Mouse (Mus musculus): ENCODE data around the gene Hsf2bp. TPM values are rescaled to one million over a fixed set of nuclear protein-coding genes. Genes with fewer than 3 reads are reported as not detected.

Gene Hsf2bp
- total RNA-seq (2022), result 1 to 10 TPM in 3 of 4 experiments, under 1 TPM in 1; 0.94 to 1.9 (median 1.1) TPM

DNA sequence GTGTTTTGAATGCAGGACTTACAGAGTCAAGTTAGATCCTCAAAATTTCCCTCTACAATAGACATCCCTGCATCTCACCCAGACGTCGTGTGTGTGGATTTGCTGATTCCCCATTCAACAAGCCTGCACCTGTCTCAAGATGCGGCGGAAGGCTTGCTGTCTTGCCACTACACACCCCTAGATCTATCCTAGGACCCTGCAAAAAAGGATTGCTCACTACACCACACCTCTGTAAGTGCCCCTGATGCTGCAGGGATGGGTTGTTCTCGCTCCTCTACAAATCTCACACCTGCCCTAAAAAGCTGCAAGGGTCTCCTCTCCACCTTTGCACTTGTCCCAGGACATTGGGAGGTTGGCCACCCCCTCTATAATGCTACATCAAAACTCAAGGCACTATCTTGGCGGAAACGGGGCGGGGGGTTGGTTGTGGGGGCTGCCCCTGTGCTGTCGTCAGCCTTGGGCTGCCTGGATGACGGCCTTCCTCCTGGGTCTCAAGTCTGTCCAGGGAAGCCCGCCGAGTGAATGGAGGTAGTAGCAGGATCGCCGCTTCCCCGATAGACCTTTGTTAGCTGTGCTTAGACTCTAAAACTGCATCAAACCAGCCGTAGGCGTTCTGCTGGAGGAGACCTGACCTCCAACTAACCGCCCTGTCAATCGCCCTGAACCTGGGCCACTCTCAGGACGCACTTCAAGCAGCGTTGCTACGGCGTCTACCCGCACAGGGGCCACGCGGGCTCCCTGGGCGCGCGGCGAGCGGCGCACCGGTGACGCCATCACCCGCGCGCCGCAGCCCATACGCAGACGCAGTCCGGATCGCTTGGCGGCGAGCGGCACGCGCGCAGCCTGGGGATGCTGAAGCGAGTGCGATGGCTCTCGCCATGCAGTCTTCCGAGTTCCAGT lies at the start of gene Hsf2bp, which contains the start of gene Rrp1b:
Hsf2bp (minus strand) TSS at position 741 of the 900 bp plus-strand sequence.
Rrp1b (plus strand) TSS at position 492 of the 900 bp plus-strand sequence.
- peak; percentile 54 for DNase-seq (ENCODE audit: low spot score in 2 of 2)

DNA sequence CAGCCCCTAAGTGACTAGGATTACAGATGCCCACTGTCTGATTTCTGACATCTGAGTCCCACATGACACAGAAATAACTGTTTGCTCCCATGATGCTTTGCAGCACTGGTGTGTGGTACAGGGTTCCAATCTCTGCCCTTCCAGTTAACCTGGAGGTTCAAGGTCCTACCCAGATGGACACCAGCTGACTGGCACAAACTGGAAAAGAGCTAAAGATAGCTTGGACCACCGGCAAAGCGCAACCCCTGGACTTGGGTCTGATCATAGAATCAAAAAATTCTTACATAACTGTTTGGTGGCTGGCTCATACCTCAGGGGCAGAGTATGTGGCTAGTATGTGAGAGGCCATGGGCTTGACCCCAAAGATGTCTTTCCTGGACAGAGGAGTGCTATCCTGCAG lies 47.2 kb upstream of the Hsf2bp start:
- DNase-seq (ENCODE audit: low spot score in 2 of 2), result no peak

DNA sequence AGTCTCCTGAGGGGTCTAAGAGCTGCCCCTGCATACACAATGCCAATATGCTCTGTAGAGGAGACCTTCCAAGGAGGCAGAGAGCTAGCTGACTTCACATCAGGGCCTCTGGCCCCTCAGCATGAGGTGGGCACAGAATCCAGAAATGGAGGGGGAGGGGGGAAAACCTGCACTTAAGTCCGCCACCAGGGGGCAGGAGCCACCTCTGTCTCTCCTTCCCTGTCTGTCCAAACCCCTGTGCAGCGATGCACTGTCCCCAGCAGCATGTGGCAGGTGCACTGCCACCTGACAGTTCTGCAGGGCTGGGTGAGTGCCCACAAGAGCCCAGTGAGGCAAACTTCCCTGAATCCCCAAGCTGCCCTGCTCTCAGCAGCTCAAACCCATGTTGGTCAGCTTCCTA lies 39.0 kb upstream of the Hsf2bp start:
- no peak for DNase-seq (ENCODE audit: low spot score in 2 of 2)

DNA sequence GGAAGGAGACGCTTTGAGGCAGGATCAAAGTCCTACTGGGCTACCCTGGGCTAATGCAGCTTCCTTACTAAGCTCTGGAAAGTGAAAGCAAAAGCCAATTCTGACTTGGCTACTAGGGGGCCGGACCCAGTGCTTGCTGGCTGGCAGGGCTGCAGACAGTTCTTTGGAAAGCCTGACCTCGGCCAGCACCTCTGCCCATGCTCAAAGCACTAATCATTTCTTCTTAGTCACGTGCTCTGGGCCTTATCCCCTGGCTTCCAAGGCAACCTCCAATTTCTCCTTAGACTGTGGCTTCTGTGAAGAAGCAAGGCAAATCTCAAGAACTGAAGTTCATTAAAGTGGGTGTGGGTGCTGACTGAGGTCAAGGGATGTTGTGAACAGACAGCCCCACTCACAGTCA lies 38.5 kb upstream of the Hsf2bp start:
- DNase-seq (ENCODE audit: low spot score in 2 of 2), result no peak

DNA sequence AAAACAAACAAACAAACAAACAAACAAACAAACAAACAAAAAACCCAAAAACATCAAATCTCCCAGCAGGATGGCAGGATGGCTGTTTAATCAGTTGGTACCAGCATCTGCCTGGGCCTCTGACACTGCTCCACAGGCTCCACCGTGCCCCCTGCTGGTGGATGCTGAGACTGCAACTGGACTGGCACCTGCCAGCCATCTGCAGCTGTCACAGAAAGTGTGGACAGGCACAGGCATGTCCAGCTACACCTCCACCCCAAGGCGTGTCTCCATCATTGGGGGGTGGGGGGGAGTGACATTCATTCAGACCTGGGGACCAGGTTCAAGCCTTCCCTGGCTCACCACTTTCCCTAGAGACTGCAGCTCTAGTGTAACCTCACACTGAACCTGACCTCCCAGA lies 37.2 kb upstream of the Hsf2bp start:
- peak; percentile 52 to 86 for DNase-seq (ENCODE audit: low spot score in 2 of 2)

DNA sequence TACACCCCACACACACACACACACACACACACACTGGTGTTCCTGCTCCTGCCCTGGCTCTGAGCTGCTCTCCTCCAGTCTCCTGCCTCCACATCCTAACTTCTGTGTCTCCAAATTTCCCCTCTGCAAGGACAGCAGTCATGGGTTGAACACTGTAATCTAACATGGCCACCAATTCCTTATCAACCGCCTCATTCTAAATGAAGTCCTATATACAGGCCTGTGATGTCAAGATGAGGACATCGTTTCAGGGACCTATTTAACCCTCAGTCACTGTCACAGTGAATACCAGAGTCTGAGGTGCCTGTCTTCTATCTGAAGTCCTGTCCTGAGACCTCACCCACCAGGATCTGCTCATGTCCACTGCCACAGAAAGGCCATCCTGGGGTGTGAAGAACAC lies 32.7 kb upstream of the Hsf2bp start:
- DNase-seq (ENCODE audit: low spot score in 2 of 2), result no peak

DNA sequence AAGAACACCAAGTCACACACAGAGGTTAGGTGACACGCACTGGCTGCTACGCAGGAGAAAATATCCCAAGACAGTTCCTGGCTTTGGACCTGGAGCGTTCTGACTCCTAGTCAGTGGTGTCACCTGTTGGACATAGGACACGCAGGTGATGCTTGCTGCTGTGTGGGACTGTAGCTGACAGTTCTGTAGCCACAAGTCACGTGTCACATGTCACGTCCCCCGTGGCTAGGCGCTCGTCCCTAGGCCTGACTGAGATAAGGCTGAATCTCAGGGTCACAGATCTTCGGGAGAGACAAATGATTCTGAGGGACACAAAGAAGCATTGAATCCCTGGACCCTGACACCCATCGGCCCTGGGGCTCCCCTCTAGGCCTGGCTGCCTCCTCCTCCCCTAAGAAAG lies 32.2 kb upstream of the Hsf2bp start:
- no peak for DNase-seq (ENCODE audit: low spot score in 2 of 2)

DNA sequence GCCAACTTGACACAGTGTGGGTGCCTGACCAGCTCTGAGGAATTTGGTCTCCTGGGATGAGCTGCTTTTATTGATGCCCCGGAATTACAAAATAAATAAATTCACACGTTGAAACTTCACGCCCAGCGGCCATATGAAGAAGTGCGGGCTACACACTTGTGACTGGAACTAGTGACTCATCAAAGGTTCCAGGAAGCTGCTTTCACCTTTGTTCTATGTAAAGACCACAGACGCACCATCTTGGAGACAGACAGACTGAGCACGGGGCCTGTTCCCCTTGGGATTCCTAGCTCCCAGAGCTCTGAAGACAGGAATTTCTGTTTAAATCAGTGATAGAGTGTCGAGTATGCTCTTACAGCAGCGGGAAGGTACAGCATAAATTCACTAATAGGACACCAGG lies 31.4 kb upstream of the Hsf2bp start:
- DNase-seq (ENCODE audit: low spot score in 2 of 2), result no peak

DNA sequence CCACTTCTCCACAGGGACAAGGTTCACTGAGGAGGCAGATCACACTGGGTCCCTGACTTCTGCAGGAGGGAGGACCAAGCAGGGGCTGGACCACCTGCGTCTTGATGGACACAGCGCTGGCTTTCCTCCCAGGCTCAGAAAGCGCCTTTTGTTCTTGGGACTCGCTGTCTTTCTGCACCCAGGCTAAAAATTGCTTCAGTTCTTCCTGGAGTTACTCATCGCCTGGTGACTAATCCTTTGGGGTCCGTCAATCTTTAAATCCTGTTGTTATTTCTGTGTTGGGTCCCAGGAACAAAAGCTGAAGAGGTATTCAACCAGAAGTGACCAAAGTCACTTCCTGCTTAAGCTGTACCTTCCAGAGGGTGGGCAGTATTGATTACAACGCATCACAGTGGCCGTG lies 28.6 kb upstream of the Hsf2bp start:
- peak in 1 of 2 experiments; percentile 24 for DNase-seq (ENCODE audit: low spot score in 2 of 2)

DNA sequence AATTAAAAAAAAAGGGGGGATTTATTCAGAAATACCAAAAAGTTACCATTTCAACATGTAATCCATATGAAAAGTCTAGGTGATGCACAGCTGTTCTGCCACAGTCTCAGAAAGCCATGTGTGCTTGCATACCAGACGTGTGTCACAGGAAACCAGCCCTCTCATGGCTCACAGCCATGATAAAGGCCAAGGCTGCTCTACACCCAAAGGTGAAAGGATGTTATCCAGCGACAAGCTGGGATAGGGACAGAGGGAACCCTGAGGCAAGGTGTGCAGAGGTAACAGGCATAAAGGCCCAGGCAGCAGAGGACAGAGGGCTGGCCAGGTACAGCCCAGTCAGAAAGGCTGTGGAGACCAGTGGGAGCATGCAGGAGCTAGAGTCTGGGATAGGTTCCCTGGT lies 27.5 kb upstream of the Hsf2bp start:
- no peak for DNase-seq (ENCODE audit: low spot score in 2 of 2)

DNA sequence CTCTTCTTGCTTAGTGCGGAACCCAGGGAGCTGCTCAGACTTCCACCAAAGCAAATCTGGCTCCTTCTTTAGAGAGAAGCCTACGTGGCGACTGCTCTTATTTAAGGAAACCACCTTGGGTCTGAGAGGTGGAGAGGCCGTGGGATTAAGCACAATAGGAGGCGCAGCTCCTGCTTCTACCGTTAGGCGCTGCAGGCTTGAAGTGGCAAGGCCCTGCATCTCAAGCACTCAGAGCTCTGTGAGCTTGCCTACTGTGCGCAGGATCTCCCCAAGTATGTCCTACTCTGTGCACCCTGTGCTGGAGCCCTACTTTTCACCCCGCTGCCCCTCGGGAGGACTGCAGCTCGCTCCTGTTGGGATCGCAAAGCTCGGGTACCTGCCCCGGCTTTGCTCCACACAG lies 25.1 kb upstream of the Hsf2bp start:
- DNase-seq (ENCODE audit: low spot score in 2 of 2), result no peak

DNA sequence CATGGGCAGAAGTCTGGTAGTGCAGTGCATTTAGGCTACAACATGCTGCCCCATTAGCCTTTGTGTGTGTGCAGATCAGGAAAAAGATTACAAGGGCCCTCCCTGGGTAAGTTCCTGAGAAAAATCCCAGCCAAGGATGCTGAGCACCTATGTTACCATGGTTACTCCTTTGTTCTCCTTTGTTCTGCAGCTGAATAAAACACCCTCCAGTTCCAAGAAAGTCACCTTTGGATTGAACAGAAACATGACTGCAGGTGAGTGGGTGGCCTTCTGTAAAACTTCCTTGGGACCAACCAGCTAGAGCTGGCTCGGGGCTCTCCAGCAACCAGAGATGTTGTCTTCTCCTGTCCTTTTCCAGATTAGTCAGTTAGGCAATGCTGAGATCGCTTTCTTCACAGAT lies 22.9 kb upstream of the Hsf2bp start:
- no peak for DNase-seq (ENCODE audit: low spot score in 2 of 2)

DNA sequence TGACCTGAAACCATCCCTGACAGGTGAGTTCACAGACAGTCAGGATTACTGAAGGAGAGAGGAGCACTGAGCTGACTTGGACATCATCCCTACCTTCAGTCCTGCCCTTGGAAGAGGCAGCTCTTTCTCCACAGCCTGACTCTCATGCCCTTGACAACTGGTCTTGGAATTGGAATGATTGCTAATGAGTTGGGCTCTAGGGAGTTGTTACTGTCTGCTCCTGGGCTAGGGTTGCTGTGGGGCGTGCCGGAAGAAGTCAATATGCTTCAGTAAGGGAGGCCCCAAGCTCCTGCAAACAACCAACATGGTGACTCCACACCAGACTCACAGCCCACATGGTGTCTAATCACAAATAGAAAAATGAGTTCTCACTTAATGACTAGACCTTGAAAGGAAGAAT lies 21.7 kb upstream of the Hsf2bp start:
- DNase-seq (ENCODE audit: low spot score in 2 of 2), result no peak

DNA sequence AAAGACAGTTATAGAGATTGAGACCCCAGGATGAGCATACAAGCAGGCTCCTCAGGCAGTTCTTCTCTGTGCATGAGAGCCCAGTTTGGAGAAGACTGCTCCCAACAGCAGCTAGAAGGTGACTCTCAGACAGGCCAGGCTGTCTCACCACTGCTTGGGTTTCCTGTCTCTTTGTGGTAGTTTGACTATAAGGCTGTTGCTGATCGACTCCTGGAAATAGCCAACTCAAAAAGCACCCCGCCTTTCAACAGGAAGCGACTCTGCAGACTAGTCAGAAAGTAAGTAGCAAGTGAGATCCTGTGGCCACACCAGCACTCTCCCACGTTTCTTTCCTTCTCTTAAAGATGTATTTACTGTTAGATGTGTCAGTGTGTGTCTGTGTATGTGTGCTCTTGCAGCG lies 17.5 kb upstream of the Hsf2bp start:
- no peak for DNase-seq (ENCODE audit: low spot score in 2 of 2)

DNA sequence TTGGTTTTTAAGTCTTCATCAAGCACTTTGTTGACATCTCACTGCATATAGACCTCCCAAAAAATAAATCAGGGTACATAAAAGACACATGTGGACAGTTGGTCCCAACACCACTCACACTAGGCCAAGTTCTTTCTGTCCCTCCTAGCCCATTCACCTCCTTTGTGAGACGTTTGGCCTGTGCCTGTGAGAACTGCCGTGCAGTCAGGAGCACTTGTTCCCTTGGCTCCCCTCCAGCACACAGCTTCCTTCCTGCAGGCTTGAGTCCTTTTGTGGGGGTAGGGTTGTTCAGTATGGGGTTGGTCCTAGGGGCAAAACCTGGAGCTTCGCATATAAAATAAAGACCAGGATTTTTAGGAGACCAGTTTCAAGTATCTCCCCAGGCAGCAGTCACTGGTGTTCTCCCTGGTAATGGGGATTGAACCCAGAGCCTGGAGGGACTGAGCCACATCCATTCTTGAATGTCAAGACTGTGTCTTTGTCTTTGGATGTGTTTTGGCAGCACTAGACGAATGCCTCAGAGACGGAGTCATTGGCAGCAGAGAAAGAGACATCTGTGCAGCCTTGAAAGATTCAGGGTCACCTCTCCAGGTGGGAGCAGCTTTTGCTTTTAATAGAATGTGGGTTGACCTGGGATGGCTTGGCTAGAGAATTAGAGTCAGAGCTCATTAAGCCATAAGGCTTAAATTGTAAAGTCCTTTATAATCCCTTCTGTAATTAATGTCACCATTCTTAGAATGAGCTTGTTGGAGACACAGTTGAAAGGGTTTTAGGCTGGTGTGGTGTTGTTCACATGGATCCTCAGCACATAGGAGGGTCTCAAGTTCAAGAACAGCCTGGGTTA lies 16.3 kb upstream of the Hsf2bp start:
- DNase-seq (ENCODE audit: low spot score in 2 of 2), result no peak

DNA sequence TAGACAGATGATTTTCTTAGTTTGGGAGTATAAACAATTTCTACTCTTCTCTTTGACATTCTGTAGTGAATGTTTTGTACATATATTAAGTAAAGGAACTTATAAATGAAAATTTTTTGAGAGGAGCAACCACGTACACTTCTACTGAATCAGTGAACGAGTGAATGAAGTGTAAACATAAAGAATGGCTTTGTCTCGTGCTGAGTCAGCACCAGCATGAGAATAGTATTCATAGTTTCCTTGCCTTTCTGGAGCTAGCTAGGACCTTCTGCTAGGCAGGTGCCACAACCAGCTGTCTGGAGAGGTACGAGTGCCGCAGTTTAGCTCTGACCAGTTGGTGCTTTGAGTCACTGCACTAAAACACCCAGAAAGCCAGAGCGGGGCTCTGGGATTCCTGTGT lies 14.5 kb upstream of the Hsf2bp start:
- DNase-seq (ENCODE audit: low spot score in 2 of 2), result no peak

DNA sequence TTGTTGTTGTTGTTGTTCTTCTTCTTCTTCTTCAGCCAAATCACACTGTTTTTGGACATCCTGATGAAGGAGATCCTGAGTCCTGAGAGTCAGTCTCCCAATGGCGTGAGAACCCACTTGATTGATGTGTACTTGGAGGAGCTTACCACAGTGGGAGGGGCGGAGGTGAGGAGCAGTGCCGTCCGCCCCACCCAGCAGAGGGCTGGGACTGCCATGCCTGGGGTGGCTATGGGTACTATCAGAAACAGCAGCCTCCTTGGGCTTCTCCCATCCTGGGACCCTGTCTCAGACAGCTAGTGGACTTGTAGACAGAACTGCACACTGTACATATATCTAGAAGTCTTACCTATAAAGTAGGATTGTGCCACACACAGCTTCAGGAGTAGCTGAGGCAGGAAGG lies 13.8 kb upstream of the Hsf2bp start:
- no peak for DNase-seq (ENCODE audit: low spot score in 2 of 2)

DNA sequence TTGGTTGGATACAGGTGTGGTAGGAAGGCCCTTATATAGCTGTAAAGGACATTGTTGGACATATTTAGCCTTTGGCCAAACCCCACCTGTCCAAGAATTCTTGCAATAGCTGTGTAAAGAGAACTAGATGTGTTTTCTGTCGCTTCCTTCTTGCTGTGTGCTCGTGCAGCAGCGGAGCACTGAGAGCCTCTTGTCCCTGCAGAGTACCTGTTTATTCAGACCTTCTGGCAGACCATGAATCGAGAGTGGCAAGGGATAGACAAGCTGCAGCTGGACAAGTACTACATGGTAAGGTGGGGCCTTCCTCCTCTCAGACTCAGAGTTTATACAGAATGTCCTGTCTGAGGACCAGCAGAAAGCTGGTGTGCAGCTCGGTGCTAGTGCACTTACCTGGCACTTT lies 12.2 kb upstream of the Hsf2bp start:
- no peak for DNase-seq (ENCODE audit: low spot score in 2 of 2)

DNA sequence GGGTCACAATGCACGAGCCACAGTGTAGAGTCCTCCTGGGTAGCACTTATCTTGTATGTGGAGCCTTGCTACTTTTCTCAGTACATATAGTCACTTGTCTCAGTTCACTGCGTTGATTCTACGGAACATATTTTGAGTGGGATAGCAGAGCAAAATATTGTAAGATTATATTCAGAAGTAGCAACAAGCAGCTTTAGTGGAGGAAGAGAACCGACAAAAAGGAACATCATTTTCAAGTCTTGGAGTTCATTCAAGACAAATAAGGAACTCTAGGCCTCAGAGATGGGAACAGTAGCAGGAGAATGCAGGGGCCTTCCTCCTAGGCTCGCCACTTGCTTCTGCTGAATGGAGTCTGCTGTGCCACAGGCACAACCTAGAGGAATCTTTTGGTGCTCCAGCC lies 10.4 kb upstream of the Hsf2bp start:
- DNase-seq (ENCODE audit: low spot score in 2 of 2), result no peak

DNA sequence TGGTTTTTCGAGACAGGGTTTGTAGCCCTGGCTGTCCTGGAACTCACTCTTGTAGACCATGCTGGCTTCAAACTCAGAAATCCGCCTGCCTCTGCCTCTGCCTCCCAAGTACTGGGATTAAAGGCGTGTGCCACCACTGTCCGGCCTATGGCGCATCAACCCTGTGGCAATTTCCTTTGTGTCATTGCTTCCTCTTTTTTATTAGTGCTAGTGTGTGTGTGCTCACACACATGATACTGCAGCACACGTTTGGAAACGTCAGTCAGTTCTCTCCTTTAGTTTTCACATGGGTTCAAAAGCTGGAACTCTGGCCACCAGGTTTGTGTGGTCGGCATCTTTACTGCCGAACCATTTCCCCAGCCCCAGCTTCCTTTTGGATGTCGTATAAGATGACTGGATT lies 4.1 kb upstream of the Hsf2bp start:
- no peak for DNase-seq (ENCODE audit: low spot score in 2 of 2)

DNA sequence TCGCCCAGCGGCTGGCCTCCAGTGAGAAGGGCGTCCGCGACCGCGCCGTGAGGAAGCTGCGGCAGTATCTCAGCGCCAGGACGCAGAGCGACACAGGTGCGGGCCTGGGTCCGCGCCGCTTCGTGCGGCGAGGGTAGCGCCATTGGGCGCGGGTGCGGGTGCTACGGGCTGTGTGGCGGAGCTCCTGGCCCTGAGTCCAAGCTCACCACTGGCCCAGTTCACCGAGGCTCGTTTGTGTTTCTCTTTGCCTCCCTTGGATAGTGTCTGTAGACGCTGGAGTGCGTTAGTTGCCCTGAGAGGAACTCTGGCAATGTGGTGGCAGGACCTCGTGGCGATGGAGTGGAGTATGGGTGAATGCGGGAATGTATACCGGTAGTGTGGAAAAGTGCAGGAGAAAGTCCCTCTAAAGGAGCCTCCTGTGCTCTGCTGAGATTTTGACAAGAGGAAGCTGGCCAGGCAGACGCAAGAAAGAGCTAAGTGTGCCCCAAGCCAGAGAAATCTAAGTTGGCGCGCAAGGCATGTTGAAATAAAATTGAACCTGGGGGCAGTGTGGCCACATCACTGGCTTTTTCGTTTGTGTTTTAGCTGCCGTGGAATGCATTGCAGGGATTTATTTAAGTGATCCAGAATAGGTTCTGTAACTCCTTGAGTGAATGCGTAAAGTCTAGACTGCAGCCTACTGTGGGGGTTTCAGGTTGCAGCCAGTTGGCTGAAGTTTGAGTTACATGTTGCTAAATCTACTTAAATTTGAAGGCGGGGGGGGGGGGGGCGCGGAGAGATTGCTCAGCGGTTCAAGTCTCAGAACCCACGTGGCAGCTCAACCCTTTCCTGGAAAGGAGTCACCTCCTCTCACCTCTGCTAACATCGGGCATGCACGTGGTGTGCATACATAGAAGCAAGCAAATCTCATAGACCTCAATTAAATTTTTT lies 625 bp upstream of the Hsf2bp start:
- no peak for DNase-seq (ENCODE audit: low spot score in 2 of 2)

Measured in left cerebral cortex, adult 8-10 months (tissue).